Mouse (Mus musculus): ENCODE measurements around the gene Gm5798. TPM values are rescaled to one million over a fixed set of nuclear protein-coding genes. Genes with fewer than 3 reads are reported as not detected.
"Not testable (repeated sequence)": the region's sequence is repeated elsewhere in the genome, so short reads cannot be mapped to it uniquely, and the experiment has no call there.

Gm5798 gene
- not detected in 2 replicates for polyA plus RNA-seq (2015; fragmentation: Nextera tagmentation; extraction: Ambion mirVana)

DNA sequence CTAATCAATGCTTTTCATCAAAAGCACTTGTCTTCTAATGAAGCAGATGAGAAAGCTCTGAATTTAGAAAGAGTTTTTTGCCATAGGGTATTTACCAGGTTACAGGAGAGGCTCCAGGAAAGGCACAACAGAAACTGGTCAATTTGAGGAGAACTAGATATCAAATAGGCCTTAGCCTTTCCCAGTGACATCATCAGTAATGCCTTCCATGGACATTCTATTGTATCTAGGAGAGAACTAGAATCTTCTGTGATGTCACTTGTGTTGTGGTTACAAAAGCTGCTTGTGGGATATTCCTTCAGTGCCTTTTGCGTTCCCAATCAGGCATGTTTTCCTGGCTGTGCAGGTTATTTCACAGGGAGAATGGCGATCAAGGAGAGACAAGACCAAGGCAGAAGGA is at the start of gene Gm5798:
TSS of gene Gm5798 (plus strand) at position 301 of the 400 bp plus-strand sequence.
- H3K27me3 ChIP-seq (replicated peaks; ENCODE audit: insufficient read depth, low read length); H3K4me3 ChIP-seq (ENCODE audit: low read depth, low read length); H3K9ac ChIP-seq (replicated peaks; ENCODE audit: low read depth); DNase-seq (ENCODE audit: low spot score); H3K27ac ChIP-seq (ENCODE audit: low read length); H3K9me3 ChIP-seq (ENCODE audit: low read length); H3K4me1 ChIP-seq (ENCODE audit: insufficient read depth, low read depth, low read length); H3K4me2 ChIP-seq (replicated peaks; ENCODE audit: low read depth, low read length); H3K36me3 ChIP-seq (ENCODE audit: insufficient read depth, low read length); ATAC-seq: not testable (repeated sequence)
- WGBS, result 39% methylated on average over 2 of the region's 2 CpGs

DNA sequence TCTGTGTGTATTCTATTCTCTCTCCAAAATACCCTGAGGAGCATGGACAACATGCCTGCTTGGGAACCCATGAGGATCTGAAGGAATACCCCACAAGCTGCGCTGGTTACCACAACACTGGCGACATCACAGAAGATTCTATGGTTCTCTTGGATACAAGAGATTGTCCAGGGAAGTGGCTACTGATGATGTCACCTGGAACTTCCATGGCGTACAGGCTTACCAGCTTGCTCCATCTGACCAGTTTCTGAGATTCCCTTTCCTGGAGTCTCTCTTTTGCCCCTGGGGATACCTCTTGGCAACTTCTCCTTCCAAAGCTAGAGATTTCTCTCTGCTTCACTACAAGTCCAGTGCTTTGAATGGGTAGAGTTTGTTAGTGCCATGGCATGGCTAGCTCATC is 37.9 kb downstream of the Gm5798 start, which contains the start of gene Gm7945:
TSS of gene Gm7945 (minus strand) at position 101 of the 400 bp plus-strand sequence.
- not testable (repeated sequence) for H3K36me3 ChIP-seq (ENCODE audit: insufficient read depth, low read length); H3K4me2 ChIP-seq (replicated peaks; ENCODE audit: low read depth, low read length); H3K27ac ChIP-seq (ENCODE audit: low read length); ATAC-seq; H3K27me3 ChIP-seq (replicated peaks; ENCODE audit: insufficient read depth, low read length); DNase-seq (ENCODE audit: low spot score); H3K4me3 ChIP-seq (ENCODE audit: low read depth, low read length); H3K9me3 ChIP-seq (ENCODE audit: low read length); H3K4me1 ChIP-seq (ENCODE audit: insufficient read depth, low read depth, low read length); H3K9ac ChIP-seq (replicated peaks; ENCODE audit: low read depth)
- WGBS, result no CpG with 5 or more reads among the region's 3 CpGs

Other genes with a start within 250 kb of the Gm5798 start
- 2.5 and 3.1 TPM in 2 replicates for gene Mat1a, start 243.6 kb upstream of the Gm5798 start, polyA plus RNA-seq (2015; fragmentation: Nextera tagmentation; extraction: Ambion mirVana)
- gene Sftpa1, start 216.8 kb upstream of the Gm5798 start, polyA plus RNA-seq (2015; fragmentation: Nextera tagmentation; extraction: Ambion mirVana), result 4,795 and 4,929 TPM in 2 replicates
- gene Mbl1, start 197.2 kb upstream of the Gm5798 start, polyA plus RNA-seq (2015; fragmentation: Nextera tagmentation; extraction: Ambion mirVana), result 0.76 and 1.3 TPM in 2 replicates
- gene Sftpd, start 163.5 kb upstream of the Gm5798 start, polyA plus RNA-seq (2015; fragmentation: Nextera tagmentation; extraction: Ambion mirVana), result 1,484 and 1,674 TPM in 2 replicates
- 0.07 and 0.11 TPM in 2 replicates for gene Gm2832, start 69.8 kb upstream of the Gm5798 start, polyA plus RNA-seq (2015; fragmentation: Nextera tagmentation; extraction: Ambion mirVana)
- gene Gm7945, start 37.8 kb downstream of the Gm5798 start, polyA plus RNA-seq (2015; fragmentation: Nextera tagmentation; extraction: Ambion mirVana), result not detected in 2 replicates
- gene Gm6482, start 59.7 kb downstream of the Gm5798 start, polyA plus RNA-seq (2015; fragmentation: Nextera tagmentation; extraction: Ambion mirVana), result not detected in 2 replicates
- gene Gm7954, start 104.9 kb downstream of the Gm5798 start, polyA plus RNA-seq (2015; fragmentation: Nextera tagmentation; extraction: Ambion mirVana), result not detected in 2 replicates
- gene Gm3486, start 140.9 kb downstream of the Gm5798 start, polyA plus RNA-seq (2015; fragmentation: Nextera tagmentation; extraction: Ambion mirVana), result not detected in 2 replicates
- gene Gm7970, start 207.0 kb downstream of the Gm5798 start, polyA plus RNA-seq (2015; fragmentation: Nextera tagmentation; extraction: Ambion mirVana), result not detected in 2 replicates
- gene 1700049E17Rik2, start 224.6 kb downstream of the Gm5798 start, polyA plus RNA-seq (2015; fragmentation: Nextera tagmentation; extraction: Ambion mirVana), result not detected in 2 replicates

Data from lung, postnatal 0 days (tissue).